Mouse (Mus musculus) spleen, adult 2 months (tissue): Measurements from ENCODE around the gene Il2ra.
A peak's percentile ranks its signal among the peaks of the same experiment; 100 is the strongest.
"Not testable (repeated sequence)": the region's sequence is repeated elsewhere in the genome, so short reads cannot be mapped to it uniquely, and the experiment has no call there.

Experiments
- CTCF ChIP-seq: fragments of 200-500 bp; IDR thresholded peaks from 2 replicates; pipeline ENCODE4 v1.5.1; 2011; ENCODE audit warnings: mild to moderate bottlenecking, inconsistent platforms; ENCODE audit not compliant: insufficient read depth, insufficient read length, insufficient replicate concordance; ENCODE audit errors: extremely low read depth
- POLR2A ChIP-seq: fragments of 200-500 bp; IDR thresholded peaks from 2 replicates; pipeline ENCODE4 v1.6.1; 2011; ENCODE audit warnings: low read depth, low read length, inconsistent platforms

- TF ChIP-seq CTCF: peak; percentile 10; the same call in 1 of the 2 replicates
- TF ChIP-seq POLR2A: not testable (repeated sequence)
Observed at GRCm38 (mm10) chr2:11710101-11710500, 67.5 kb downstream of the Il2ra start.
